Mouse (Mus musculus) cortical plate, adult 2 months (tissue): ENCODE results near the gene Trmt61a.

ENCODE experiments used
- CTCF ChIP-seq: fragments of 200-500 bp; IDR thresholded peaks from 2 replicates; pipeline ENCODE4 v1.5.1; 2011; ENCODE audit warnings: mild to moderate bottlenecking, control low read depth, low read length; ENCODE audit not compliant: insufficient read depth; ENCODE audit errors: extremely low read depth
- POLR2A ChIP-seq: fragments of 200-500 bp; IDR thresholded peaks from 2 replicates; pipeline ENCODE4 v1.6.1; 2011; ENCODE audit warnings: mild to moderate bottlenecking, low read length, control low read depth; ENCODE audit not compliant: insufficient read depth; ENCODE audit errors: extremely low read depth

DNA sequence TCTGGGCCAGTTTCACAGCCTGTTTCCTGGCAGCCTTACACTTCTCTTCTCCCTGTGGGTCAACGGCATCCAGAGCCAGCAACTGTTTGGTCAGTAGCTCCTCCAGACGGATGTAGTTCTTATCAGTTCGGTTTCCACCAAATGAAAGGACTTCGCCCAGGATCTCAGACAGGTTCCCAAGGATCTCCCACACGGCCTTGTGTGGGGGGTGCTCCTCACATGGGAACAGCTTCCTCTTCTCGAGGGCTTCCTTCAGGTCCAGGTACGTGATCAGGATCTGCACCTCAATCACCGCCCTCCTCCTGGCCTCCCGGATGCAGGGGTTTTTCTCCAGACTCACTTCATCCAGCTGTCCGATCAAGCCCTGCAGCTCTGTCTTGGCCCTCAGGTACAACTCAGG is 32.2 kb downstream of the Trmt61a start:
- TF ChIP-seq POLR2A: no peak
- TF ChIP-seq CTCF: no peak
